Mouse (Mus musculus) heart, embryonic 16.5 days (tissue): ENCODE data around the gene Olfr155. TPM values are rescaled to one million over a fixed set of nuclear protein-coding genes. Genes with fewer than 3 reads are reported as not detected.

ENCODE experiments used
- ATAC-seq: fragments of 200-750 bp; cut with Nextera tagmentation; replicated peaks from 2 replicates; pipeline ENCODE4 v1.8.0; 2017; ENCODE audit warnings: moderate number of reproducible peaks; ENCODE audit not compliant: insufficient read depth, low FRiP score; ENCODE audit errors: extremely low read depth
- H3K27ac ChIP-seq: fragments of 300-500 bp; sonication (generic); 2 replicates; pipeline ENCODE4 v1.5.1; 2014; ENCODE audit warnings: mild to moderate bottlenecking, low read length, control low read depth, moderate library complexity
- H3K27me3 ChIP-seq: fragments of 300-500 bp; sonication (generic); 2 replicates; pipeline ENCODE4 v1.6.1; 2014; ENCODE audit warnings: low read length, mixed read lengths; ENCODE audit not compliant: control insufficient read depth, insufficient read depth
- H3K36me3 ChIP-seq: fragments of 300-500 bp; sonication (generic); 2 replicates; pipeline ENCODE4 v1.6.1; 2014; ENCODE audit not compliant: control insufficient read depth, insufficient read depth
- H3K4me1 ChIP-seq: fragments of 300-500 bp; sonication (generic); 2 replicates; pipeline ENCODE4 v1.6.1; 2014; ENCODE audit warnings: low read length, mixed read lengths; ENCODE audit not compliant: control insufficient read depth, insufficient read depth
- H3K4me2 ChIP-seq: fragments of 300-500 bp; sonication (generic); 2 replicates; pipeline ENCODE4 v1.6.1; 2014; ENCODE audit warnings: low read depth, mild to moderate bottlenecking, control low read depth, low read length
- H3K4me3 ChIP-seq: fragments of 300-500 bp; sonication (generic); 2 replicates; pipeline ENCODE4 v1.5.1; 2014; ENCODE audit warnings: mild to moderate bottlenecking, control low read depth, low read length
- H3K9ac ChIP-seq: fragments of 300-500 bp; sonication (generic); 2 replicates; pipeline ENCODE4 v1.6.1; 2014; ENCODE audit warnings: low read length, control low read depth
- H3K9me3 ChIP-seq: fragments of 300-500 bp; sonication (generic); replicated peaks from 2 replicates; pipeline ENCODE4 v1.6.1; 2016; ENCODE audit warnings: low read length; ENCODE audit not compliant: control insufficient read depth
- WGBS: fragments of 180-500 bp; shearing (Covaris S2); extraction: QIAGEN DNeasy Blood & Tissue Kit; methylation state at CpG from one replicate; pipeline ENCODE4 v1.1.7; 2014; 5-methylcytosine and 5-hydroxymethylcytosine counted together
- polyA plus RNA-seq: library from polyadenylated mRNA; unstranded; fragments of >200 nt; fragmentation: Nextera tagmentation; extraction: Ambion mirVana; gene quantifications from 2 replicates; pipeline ENCODE4 v1.2.1, GENCODE M21; 2015

The Olfr155 gene
- not detected in 2 replicates for polyA plus RNA-seq

GRCm38 (mm10) chr4:43851265-43851664, at the start of gene Olfr155:
Olfr155 (plus strand) TSS chr4:43851565.
- no peak within 1 kb of the TSS for H3K9ac ChIP-seq
- no peaks in the 10 kb centered on the region for H3K9me3 ChIP-seq
- ATAC-seq, result no peak
- H3K4me1 ChIP-seq, result no peaks in the 10 kb centered on the region
- WGBS, result 86% methylated on average over 6 of the region's 6 CpGs
- no peak within 1 kb of the TSS for H3K27ac ChIP-seq
- no peaks in the 10 kb centered on the region for H3K27me3 ChIP-seq
- no peak within 1 kb of the TSS for H3K4me2 ChIP-seq
- no peaks in the 10 kb centered on the region for H3K36me3 ChIP-seq
- H3K4me3 ChIP-seq, result no peak within 1 kb of the TSS

DNA sequence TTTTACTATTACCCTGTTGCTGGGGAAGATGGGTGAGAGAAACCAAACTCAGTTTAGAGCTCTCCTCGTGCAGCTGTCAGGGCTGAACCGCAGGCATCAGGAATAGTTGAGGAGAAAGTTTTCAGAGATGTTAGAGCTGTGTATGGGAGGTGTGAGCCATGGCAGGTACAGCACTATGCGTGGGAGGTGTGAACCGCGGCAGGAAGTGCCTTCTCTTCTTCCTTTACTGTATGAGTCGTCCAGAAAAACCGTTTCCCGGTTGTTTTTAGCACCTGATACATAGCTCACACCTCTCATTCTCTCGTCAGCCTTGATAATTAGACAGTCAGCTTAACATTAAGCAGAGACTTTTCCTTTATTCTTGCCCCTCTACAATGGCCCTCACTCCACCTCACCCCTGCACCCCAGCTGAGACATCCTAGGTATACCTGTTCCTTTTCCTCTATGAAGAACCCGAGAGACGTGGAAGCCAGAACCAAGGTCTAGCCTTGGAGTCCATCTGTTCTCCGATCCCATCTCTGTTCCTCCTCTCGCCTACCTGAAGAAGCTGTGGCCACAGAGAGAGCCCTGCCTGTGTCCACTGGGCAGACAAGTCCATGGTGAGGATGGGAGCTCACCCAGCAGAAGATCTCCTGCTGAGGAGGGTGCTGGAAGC, 28.3 kb upstream of the Olfr155 start:
- H3K9me3 ChIP-seq, result no peaks in the 10 kb centered on the region
- H3K27me3 ChIP-seq, result no peaks in the 10 kb centered on the region
- ATAC-seq, result no peak
- 58% methylated on average over 13 of the region's 13 CpGs for WGBS
- H3K27ac ChIP-seq, result no peak overlapping the region
- no peaks in the 10 kb centered on the region for H3K4me1 ChIP-seq
- no peak overlapping the region for H3K9ac ChIP-seq
- no peak overlapping the region for H3K4me2 ChIP-seq
- no peak overlapping the region for H3K4me3 ChIP-seq
- H3K36me3 ChIP-seq, result no peaks in the 10 kb centered on the region

GRCm38 (mm10) chr4:43823845-43824337, 27.5 kb upstream of the Olfr155 start, which contains the start of gene Olfr156:
Olfr156 (minus strand) TSS chr4:43823895.
- H3K27me3 ChIP-seq, result no peaks in the 10 kb centered on the region; the same call in 1 of the 2 replicates

GRCm38 (mm10) chr4:43828806-43829205, 22.6 kb upstream of the Olfr155 start:
- Histone ChIP-seq H3K9me3 (no peaks in the 10 kb centered on the region), H3K36me3 (no peaks in the 10 kb centered on the region), H3K27ac (no peak overlapping the region), H3K4me1 (no peaks in the 10 kb centered on the region), H3K4me3 (no peak overlapping the region), H3K27me3 (no peaks in the 10 kb centered on the region; the same call in none of the 2 replicates), H3K4me2 (no peak overlapping the region), H3K9ac (no peak overlapping the region)
- 89% methylated on average over 4 of the region's 4 CpGs for WGBS
- no peak for ATAC-seq

More at GRCm38 (mm10) chr4:43823845-43824337, 27.5 kb upstream of the Olfr155 start, which contains the start of gene Olfr156:
- Histone ChIP-seq H3K4me1 (no peaks in the 10 kb centered on the region), H3K4me2 (no peak within 1 kb of the TSS), H3K9ac (no peak within 1 kb of the TSS), H3K36me3 (no peaks in the 10 kb centered on the region), H3K27ac (no peak within 1 kb of the TSS), H3K4me3 (no peak within 1 kb of the TSS), H3K9me3 (no peaks in the 10 kb centered on the region)
- ATAC-seq, result no peak
- 13% methylated on average over 7 of the region's 7 CpGs for WGBS

DNA sequence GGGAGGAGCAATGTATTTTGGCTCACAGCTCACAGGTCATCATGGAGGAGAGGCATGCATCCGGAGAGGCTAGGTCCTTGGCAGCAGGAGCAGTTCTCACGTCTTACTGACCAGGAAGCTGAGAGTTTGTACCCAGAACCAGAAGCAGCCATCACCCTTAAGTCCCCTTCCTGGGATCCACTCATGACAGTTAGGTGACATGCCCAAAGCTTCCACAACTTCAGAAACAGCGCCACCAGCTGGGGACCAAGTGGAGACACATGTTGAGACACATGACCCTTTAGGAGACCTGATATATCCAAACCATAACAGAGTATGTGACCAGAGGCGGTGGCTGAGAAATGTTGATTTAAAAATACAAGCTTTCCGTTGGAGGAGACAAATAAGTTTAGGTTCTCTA, 19.3 kb upstream of the Olfr155 start:
- Histone ChIP-seq H3K4me1 (no peaks in the 10 kb centered on the region), H3K4me3 (no peak overlapping the region), H3K9me3 (no peaks in the 10 kb centered on the region), H3K27ac (no peak overlapping the region), H3K36me3 (no peaks in the 10 kb centered on the region), H3K9ac (no peak overlapping the region), H3K27me3 (no peaks in the 10 kb centered on the region; the same call in none of the 2 replicates), H3K4me2 (no peak overlapping the region)
- ATAC-seq, result no peak
- 65% methylated on average over 5 of the region's 5 CpGs for WGBS

DNA sequence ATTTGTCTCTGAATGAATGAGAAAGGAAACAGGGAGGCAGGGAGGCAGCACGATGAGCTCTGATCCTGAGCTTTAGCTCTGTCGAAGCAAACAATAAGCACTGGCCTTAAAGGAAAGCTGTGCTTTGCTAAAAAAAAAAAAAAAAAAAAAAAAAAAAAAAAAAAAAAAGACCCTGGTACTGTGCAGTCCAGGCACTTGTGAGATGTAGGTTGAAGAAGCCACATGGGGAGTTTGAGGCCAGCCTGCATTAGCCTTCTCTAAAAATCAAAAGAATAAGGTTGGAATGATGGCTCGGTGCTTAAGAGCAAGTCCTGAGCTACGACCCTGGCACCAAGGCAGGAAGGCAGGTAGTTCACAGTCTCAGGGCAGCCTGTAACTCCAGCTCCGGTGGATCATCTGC, 17.6 kb upstream of the Olfr155 start:
- H3K9me3 ChIP-seq, result no peaks in the 10 kb centered on the region
- no peak overlapping the region for H3K4me2 ChIP-seq
- H3K36me3 ChIP-seq, result no peaks in the 10 kb centered on the region
- no peak overlapping the region for H3K9ac ChIP-seq
- 64% methylated on average over 5 of the region's 5 CpGs for WGBS
- H3K4me3 ChIP-seq, result no peak overlapping the region
- no peak overlapping the region for H3K27ac ChIP-seq
- ATAC-seq, result no peak
- peaks cover 6% of the 10 kb centered on the region; the same call in 1 of the 2 replicates for H3K4me1 ChIP-seq
- no peaks in the 10 kb centered on the region; the same call in 1 of the 2 replicates for H3K27me3 ChIP-seq

DNA sequence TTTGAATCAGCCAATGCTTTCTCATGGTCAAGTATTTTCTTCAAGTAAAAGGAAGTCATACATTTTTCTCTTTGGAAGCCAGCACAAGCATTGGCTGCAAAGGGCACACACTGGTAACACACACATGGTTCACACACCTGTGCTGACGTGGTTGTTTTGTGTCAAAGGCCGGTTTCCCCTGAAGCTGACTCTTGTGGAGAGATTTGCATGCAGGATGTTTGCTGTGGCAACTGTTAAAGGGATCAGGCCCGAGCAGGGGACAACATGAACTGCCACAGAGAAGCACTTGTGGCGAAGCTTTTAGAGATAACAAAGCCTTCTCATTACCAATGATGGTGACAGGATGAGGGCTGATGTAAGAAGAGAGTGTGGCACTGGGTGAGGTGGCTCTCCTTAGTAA, 16.6 kb upstream of the Olfr155 start:
- Histone ChIP-seq H3K9me3 (no peaks in the 10 kb centered on the region), H3K36me3 (no peaks in the 10 kb centered on the region), H3K9ac (no peak overlapping the region), H3K27me3 (no peaks in the 10 kb centered on the region), H3K27ac (no peak overlapping the region), H3K4me1 (peaks cover 6% of the 10 kb centered on the region; the same call in 1 of the 2 replicates), H3K4me3 (no peak overlapping the region), H3K4me2 (no peak overlapping the region)
- ATAC-seq, result no peak
- WGBS, result 33% methylated on average over 4 of the region's 4 CpGs

- peaks cover 6% of the 10 kb centered on the region; the same call in 1 of the 2 replicates for H3K4me1 ChIP-seq
Measured at GRCm38 (mm10) chr4:43838326-43838725, 13.0 kb upstream of the Olfr155 start.

GRCm38 (mm10) chr4:43840101-43840500, 11.3 kb upstream of the Olfr155 start, which contains the start of gene Olfr157:
Olfr157 (minus strand) TSS chr4:43840201.
- no peak for ATAC-seq
- Histone ChIP-seq H3K27me3 (no peaks in the 10 kb centered on the region), H3K9me3 (peaks cover 4% of the 10 kb centered on the region), H3K4me3 (no peak within 1 kb of the TSS), H3K4me1 (peaks cover 6% of the 10 kb centered on the region; the same call in 1 of the 2 replicates), H3K36me3 (no peaks in the 10 kb centered on the region), H3K4me2 (no peak within 1 kb of the TSS), H3K9ac (no peak within 1 kb of the TSS), H3K27ac (no peak within 1 kb of the TSS)
- WGBS, result 69% methylated on average over 1 of the region's 1 CpGs

More at GRCm38 (mm10) chr4:43838326-43838725, 13.0 kb upstream of the Olfr155 start:
- no peak overlapping the region for H3K4me2 ChIP-seq
- H3K36me3 ChIP-seq, result no peaks in the 10 kb centered on the region
- H3K27ac ChIP-seq, result no peak overlapping the region
- no peak overlapping the region for H3K9ac ChIP-seq
- H3K27me3 ChIP-seq, result no peaks in the 10 kb centered on the region
- 64% methylated on average over 3 of the region's 3 CpGs for WGBS
- ATAC-seq, result no peak
- no peak overlapping the region for H3K4me3 ChIP-seq
- H3K9me3 ChIP-seq, result peaks cover 4% of the 10 kb centered on the region
